ENCODE assay signal across 19 mouse cellular contexts in the genomic region with DNA sequence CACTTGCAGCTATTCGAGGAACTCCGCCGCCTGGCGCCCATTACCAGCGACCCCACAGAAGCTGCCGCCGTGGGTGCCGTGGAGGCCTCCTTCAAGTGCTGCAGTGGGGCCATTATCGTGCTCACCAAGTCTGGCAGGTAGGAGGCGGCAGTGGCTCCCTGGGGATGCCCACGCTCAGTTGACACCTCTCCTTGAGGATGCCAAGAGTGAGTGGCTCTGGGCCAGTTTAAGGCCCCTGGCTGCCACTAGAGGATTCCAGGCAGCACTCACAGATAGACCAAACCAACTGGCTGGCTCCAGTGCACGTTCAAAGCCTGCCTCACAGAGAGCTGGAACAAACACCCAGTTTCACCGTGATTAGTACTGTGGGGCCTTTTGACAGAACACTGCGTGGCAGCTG. TPM values are rescaled to one million over a fixed set of nuclear protein-coding genes. Genes with fewer than 3 reads are reported as not detected.
DNase-seq lines count a peak whose midpoint lies in the region; ATAC-seq and TF ChIP-seq lines count a peak whose summit lies in the region.
"Had no signal": no experiment of that assay in that cellular context is flagged by ENCODE, and none has a peak within 500 bp of the region (broad histone marks: within the 10 kb centered on the region; RNA-seq: fewer than 3 reads in every experiment).

No protein-coding gene starts in this region.

- DNase-seq in cerebellum, adult 9-11 months: peak; percentile 46
- no peak for DNase-seq in liver, embryonic 14.5 days (ENCODE audit: low read depth in 3 of 3, low spot score in 3 of 3)
- DNase-seq in liver: no peak
- peak; percentile 61 for DNase-seq in gastrocnemius, postnatal 25 days
- no peak for DNase-seq in embryo, embryonic 11 days
- DNase-seq: kidney, adult 9 months; kidney, postnatal 36 days; liver, embryonic 13.5 days; thymus, adult 2 months had no signal

- H3K27me3 ChIP-seq in heart, embryonic 15.5 days: peaks cover 4% of the 10 kb centered on the region; the same call in 1 of the 2 replicates
- H3K27me3 ChIP-seq in heart, embryonic 12.5 days (replicated peaks): peaks cover 2% of the 10 kb centered on the region; the same call in 1 of the 2 replicates
- peaks cover 10% of the 10 kb centered on the region for H3K27me3 ChIP-seq in liver, embryonic 14.5 days (ENCODE audit: control insufficient read depth, insufficient read depth, low read length)
- H3K27me3 ChIP-seq: CH12.LX; stomach, embryonic 15.5 days had no signal

- no peak for ATAC-seq in cerebellum, adult (ENCODE audit: insufficient number of reproducible peaks, low FRiP score, low TSS enrichment)
- ATAC-seq in heart, embryonic 15.5 days (replicated peaks; ENCODE audit: insufficient number of reproducible peaks, insufficient read depth, low FRiP score, low read depth): no peak
- no peak for ATAC-seq in heart, embryonic 12.5 days (ENCODE audit: insufficient number of reproducible peaks, low FRiP score)
- ATAC-seq in liver, embryonic 14.5 days (ENCODE audit: insufficient read depth): no peak
- ATAC-seq: forebrain, embryonic 16.5 days; inflammation-experienced regulatory T-cells, adult 6 months; midbrain, embryonic 13.5 days had no signal

- no peak overlapping the region for H3K4me3 ChIP-seq in heart, embryonic 15.5 days
- H3K4me3 ChIP-seq in heart, embryonic 12.5 days: no peak overlapping the region
- H3K4me3 ChIP-seq in liver, embryonic 14.5 days (ENCODE audit: insufficient read depth in 1 of 2, low read depth in 2 of 2, low read length in 2 of 2): no peak overlapping the region
- H3K4me3 ChIP-seq: erythroblast, embryonic 14.5 days; hindbrain, embryonic 12.5 days; liver, embryonic 13.5 days; midbrain, embryonic 13.5 days; stomach, embryonic 15.5 days had no signal

- H3K36me3 ChIP-seq in heart, embryonic 15.5 days: peaks cover 88% of the 10 kb centered on the region
- peaks cover 88% of the 10 kb centered on the region for H3K36me3 ChIP-seq in heart, embryonic 12.5 days
- no peaks in the 10 kb centered on the region; the same call in 1 of the 2 replicates for H3K36me3 ChIP-seq in liver, embryonic 14.5 days (replicated peaks; ENCODE audit: control insufficient read depth, insufficient read depth, low read depth)

- TF ChIP-seq EP300 in liver, embryonic 14.5 days (IDR thresholded peaks at IDR 0.05; ENCODE audit: low read depth): no peak

- no peak overlapping the region for H3K9ac ChIP-seq in heart, embryonic 15.5 days
- H3K9ac ChIP-seq in heart, embryonic 12.5 days: no peak overlapping the region
- H3K9ac ChIP-seq in liver, embryonic 14.5 days (replicated peaks): no peak overlapping the region
- H3K9ac ChIP-seq: hindbrain, embryonic 12.5 days; liver, embryonic 13.5 days; midbrain, embryonic 13.5 days; stomach, embryonic 15.5 days had no signal

- TF ChIP-seq CTCF in liver, embryonic 14.5 days (IDR thresholded peaks at IDR 0.05; ENCODE audit: low read depth): 0 out of 2 replicates have a peak, but pooled peaks have one; percentile 3

- peaks cover 44% of the 10 kb centered on the region for H3K4me1 ChIP-seq in heart, embryonic 15.5 days (replicated peaks)
- H3K4me1 ChIP-seq in heart, embryonic 12.5 days (replicated peaks): peaks cover 18% of the 10 kb centered on the region
- H3K4me1 ChIP-seq in liver, embryonic 14.5 days (replicated peaks; ENCODE audit: control insufficient read depth in 2 of 2, insufficient read depth in 2 of 2, low read length in 1 of 2): peaks cover 2 to 17% of the 10 kb centered on the region in 2 experiments; a peak in 3 of 4 replicates

- no peaks in the 10 kb centered on the region for H3K9me3 ChIP-seq in heart, embryonic 15.5 days (replicated peaks)
- H3K9me3 ChIP-seq in heart, embryonic 12.5 days (replicated peaks): no peaks in the 10 kb centered on the region
- no peaks in the 10 kb centered on the region for H3K9me3 ChIP-seq in liver, embryonic 14.5 days (ENCODE audit: control insufficient read depth, low read length)
- H3K9me3 ChIP-seq: hindbrain, embryonic 12.5 days; liver, embryonic 13.5 days; midbrain, embryonic 13.5 days; stomach, embryonic 15.5 days had no signal

- WGBS in heart, embryonic 15.5 days: 77% methylated on average over 14 of the region's 14 CpGs
- 89% methylated on average over 14 of the region's 14 CpGs for WGBS in heart, embryonic 12.5 days
- 80% methylated on average over 14 of the region's 14 CpGs for whole genome bisulfite sequencing in liver, embryonic 14.5 days (ENCODE audit: insufficient replicate concordance)

- H3K27ac ChIP-seq in heart, embryonic 15.5 days: peak overlapping the region; percentile 56
- H3K27ac ChIP-seq in heart, embryonic 12.5 days (ENCODE audit: poor library complexity, severe bottlenecking): no peak overlapping the region
- H3K27ac ChIP-seq in liver, embryonic 14.5 days: no peak overlapping the region
- H3K27ac ChIP-seq: hindbrain, embryonic 12.5 days; liver, embryonic 13.5 days; midbrain, embryonic 13.5 days; stomach, embryonic 15.5 days had no signal

- H3K4me2 ChIP-seq in heart, embryonic 15.5 days: no peak overlapping the region
- H3K4me2 ChIP-seq in heart, embryonic 12.5 days: no peak overlapping the region
- no peak overlapping the region for H3K4me2 ChIP-seq in liver, embryonic 14.5 days (ENCODE audit: low read depth)
- H3K4me2 ChIP-seq: hindbrain, embryonic 12.5 days; liver, embryonic 13.5 days; midbrain, embryonic 13.5 days; stomach, embryonic 15.5 days had no signal

RNA-seq across cellular contexts. Expression of gene Gramd2, which starts 4.3 kb away (rescaled TPM):
- 0.31 and 0.65 TPM in 2 replicates for polyA plus RNA-seq in heart, embryonic 15.5 days (2015; fragmentation: Nextera tagmentation; extraction: Ambion mirVana)
- polyA plus RNA-seq in heart, embryonic 12.5 days (2016; fragmentation: Nextera tagmentation; extraction: Ambion mirVana): 0.32 TPM in 1 of 2 replicates, not detected in the other
- 0.06 and 0.12 TPM in 2 replicates for polyA plus RNA-seq in liver, embryonic 14.5 days (2012; rRNA removed)
- polyA plus RNA-seq in liver, embryonic 14.5 days (2014; fragmentation: Nextera tagmentation; extraction: Ambion mirVana): not detected in 2 replicates
- total RNA-seq in gastrocnemius, postnatal 25 days (2021): under 1 TPM in 1 of 2 experiments, not detected in 1; 0.27 TPM
- total RNA-seq: CH12.LX had no signal
- polyA plus RNA-seq: erythroblast, embryonic 14.5 days; inflammation-experienced regulatory T-cells, adult 6 months had no signal

RNA-seq across cellular contexts. Expression of gene Pkm, which starts 19.4 kb away (rescaled TPM):
- 1,637 and 1,814 TPM in 2 replicates for polyA plus RNA-seq in heart, embryonic 15.5 days (2015; fragmentation: Nextera tagmentation; extraction: Ambion mirVana)
- polyA plus RNA-seq in heart, embryonic 12.5 days (2016; fragmentation: Nextera tagmentation; extraction: Ambion mirVana): 1,832 and 1,839 TPM in 2 replicates
- polyA plus RNA-seq in liver, embryonic 14.5 days (2012; rRNA removed): 87.9 and 108 TPM in 2 replicates
- 119 and 131 TPM in 2 replicates for polyA plus RNA-seq in liver, embryonic 14.5 days (2014; fragmentation: Nextera tagmentation; extraction: Ambion mirVana)
- 1,000 to 10,000 TPM; 2,850 to 2,853 TPM for total RNA-seq in gastrocnemius, postnatal 25 days (2021)

RNA-seq across cellular contexts. Expression of gene Parp6, which starts 58.5 kb away (rescaled TPM):
- 14.0 and 24.3 TPM in 2 replicates for polyA plus RNA-seq in heart, embryonic 15.5 days (2015; fragmentation: Nextera tagmentation; extraction: Ambion mirVana)
- 19.5 and 20.0 TPM in 2 replicates for polyA plus RNA-seq in heart, embryonic 12.5 days (2016; fragmentation: Nextera tagmentation; extraction: Ambion mirVana)
- polyA plus RNA-seq in liver, embryonic 14.5 days (2012; rRNA removed): 5.2 and 5.3 TPM in 2 replicates
- 1.9 and 2.6 TPM in 2 replicates for polyA plus RNA-seq in liver, embryonic 14.5 days (2014; fragmentation: Nextera tagmentation; extraction: Ambion mirVana)
- total RNA-seq in gastrocnemius, postnatal 25 days (2021): 10 to 100 TPM; 18.6 to 20.3 TPM

Comparison
In these comparisons a context has a peak if more than half of its experiments do, and no peak if none do; other contexts are left out.
1. DNase-seq: peak in cerebellum, adult 9-11 months (single experiment) and gastrocnemius, postnatal 25 days (single experiment); none in liver, embryonic 14.5 days (0 of 3), liver (single experiment) and embryo, embryonic 11 days (single experiment).
2. RNA of gene Pkm, which starts 19.4 kb away (polyA plus RNA-seq): 1,832 to 1,839 TPM in heart, embryonic 12.5 days and 1,637 to 1,814 TPM in heart, embryonic 15.5 days; 87.9 to 131 TPM in liver, embryonic 14.5 days; every median in the first group is over 10 times any median in the second.